Mouse (Mus musculus): ENCODE measurements around the gene AC109138.7.

DNA sequence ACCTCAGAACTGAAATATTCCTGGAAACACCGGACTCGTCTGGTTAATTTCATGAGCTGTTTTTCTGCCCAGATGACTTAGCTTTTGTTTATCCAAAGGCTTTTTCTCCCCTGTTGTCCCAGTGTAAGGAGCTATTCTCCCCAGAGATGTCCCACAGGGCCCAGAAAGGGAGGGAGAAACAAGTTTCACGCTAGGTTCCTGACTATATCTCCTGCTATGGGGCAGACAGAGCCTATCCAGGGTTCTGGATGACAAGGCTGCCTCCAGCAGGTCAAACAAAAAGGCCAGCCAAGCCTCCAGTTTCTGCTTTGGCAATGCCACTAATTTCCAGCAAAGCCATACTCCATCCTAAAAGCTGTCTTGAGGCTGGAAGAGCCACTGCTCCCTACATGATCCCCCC is 3.7 kb downstream of the AC109138.7 start:
- TF ChIP-seq EP300 (IDR thresholded peaks at IDR 0.05): no peak
- TF ChIP-seq CTCF (IDR thresholded peaks at IDR 0.05): no peak
